Mouse (Mus musculus) ES-E14 (cell line): Measurements from ENCODE around the gene Kcnk15. TPM values are rescaled to one million over a fixed set of nuclear protein-coding genes. Genes with fewer than 3 reads are reported as not detected.

ENCODE experiments used
- DNase-seq: peaks from one replicate; pipeline ENCODE4 v3.0.0-alpha.2; 2013; ENCODE audit warnings: low read depth, low spot score
- H3K27ac ChIP-seq: 2 replicates; pipeline ENCODE4 v1.5.1; 2012; ENCODE audit warnings: low read depth, mild to moderate bottlenecking, low read length, moderate library complexity, mixed read lengths; ENCODE audit not compliant: poor library complexity, insufficient read depth, severe bottlenecking
- H3K36me3 ChIP-seq: 2 replicates; pipeline ENCODE4 v1.6.1; 2012; ENCODE audit warnings: mild to moderate bottlenecking, low read length, moderate library complexity, mixed read lengths; ENCODE audit not compliant: control insufficient read depth, poor library complexity, insufficient read depth, severe bottlenecking
- H3K4me1 ChIP-seq, 2 experiments: fragments of 150-350 bp in 1 of 2; sonication (generic) in 1 of 2; 2 replicates each; pipeline ENCODE4 v1.6.1; 2012; ENCODE audit warnings: low read length in 2 of 2, mild to moderate bottlenecking in 1 of 2, mixed read lengths in 1 of 2; ENCODE audit not compliant: control insufficient read depth in 2 of 2, insufficient read depth in 2 of 2, poor library complexity in 1 of 2
- H3K4me3 ChIP-seq, 2 experiments: fragments of 150-350 bp in 1 of 2; sonication (generic) in 1 of 2; 2 replicates each; pipeline ENCODE4 v1.5.1; 2012; ENCODE audit warnings: low read length in 2 of 2, low read depth in 1 of 2, mild to moderate bottlenecking in 1 of 2, mixed read lengths in 1 of 2; ENCODE audit not compliant: insufficient read depth in 1 of 2, poor library complexity in 1 of 2, severe bottlenecking in 1 of 2
- H3K9ac ChIP-seq: 2 replicates; pipeline ENCODE4 v1.6.1; 2012; ENCODE audit warnings: low read depth, mild to moderate bottlenecking, low read length, mixed read lengths; ENCODE audit not compliant: poor library complexity, insufficient read depth, severe bottlenecking
- H3K9me3 ChIP-seq: fragments of 150-350 bp; sonication (generic); 2 replicates; pipeline ENCODE4 v1.6.1; 2012; ENCODE audit warnings: low read depth, mild to moderate bottlenecking, low read length; ENCODE audit not compliant: control insufficient read depth, insufficient read depth
- CHD2 ChIP-seq: IDR thresholded peaks from 2 replicates; pipeline ENCODE4 v1.6.1; 2014; ENCODE audit warnings: mild to moderate bottlenecking, low read depth, low read length, inconsistent platforms
- HCFC1 ChIP-seq: IDR thresholded peaks from 2 replicates; pipeline ENCODE4 v1.6.1; 2012; ENCODE audit warnings: low read length, inconsistent platforms, borderline replicate concordance; ENCODE audit not compliant: insufficient read depth
- MAFK ChIP-seq: IDR thresholded peaks from 2 replicates; pipeline ENCODE4 v1.6.1; 2014; ENCODE audit warnings: mild to moderate bottlenecking, low read depth, low read length, inconsistent platforms; ENCODE audit not compliant: insufficient read depth
- ZC3H11A ChIP-seq: IDR thresholded peaks from 2 replicates; pipeline ENCODE4 v1.6.1; 2012; ENCODE audit warnings: low read depth, mild to moderate bottlenecking, inconsistent platforms, low read length, borderline replicate concordance
- ZNF384 ChIP-seq: IDR thresholded peaks from 2 replicates; pipeline ENCODE4 v1.6.1; 2012; ENCODE audit warnings: low read depth, low read length, inconsistent platforms
- in situ Hi-C, 2 experiments: fragments of 600-800 bp; cut with MboI; formaldehyde crosslinking; loops; one replicate each; pipeline ENCODE4 v1.15.1; 2025; ENCODE audit warnings: low sequenced_read_pairs in 2 of 2, inconsistent platforms in 1 of 2; ENCODE audit not compliant: unreplicated experiment in 2 of 2
- total RNA-seq: library from RNA; depleted of rRNA; stranded (reverse); fragments of 300-350 nt; gene quantifications from 2 replicates; pipeline ENCODE4 v1.2.3, GENCODE M21; 2012; rRNA removed

Kcnk15 gene
- not detected in 2 replicates for total RNA-seq

- Histone ChIP-seq H3K4me1 (peaks cover 0 to 3% of the 10 kb centered on the region in 2 experiments; a peak in 1 of 4 replicates), H3K9me3 (no peaks in the 10 kb centered on the region), H3K4me3 (peak within 1 kb of the TSS; percentile 43 to 59; a peak in 3 of 4 replicates), H3K9ac (peak within 1 kb of the TSS; percentile 30; the same call in 1 of the 2 replicates), H3K27ac (no peak within 1 kb of the TSS), H3K36me3 (no peaks in the 10 kb centered on the region)
- in situ Hi-C loops = loop anchor here (10.0 to 25.0 kb wide), 2 partner anchors 91 to 109 kb away; no protein-coding TSS in a partner anchor
- no peak for TF ChIP-seq MAFK
- no peak for TF ChIP-seq ZNF384
- TF ChIP-seq ZC3H11A = no peak
- no peak for TF ChIP-seq CHD2
- TF ChIP-seq HCFC1 = no peak
- peak; percentile 27 for DNase-seq
These were observed at the start of gene Kcnk15 for GRCm38 (mm10) chr2:163853461-163853901. Gene Kcnk15 (plus strand): TSS chr2:163853651.

- Histone ChIP-seq H3K36me3 (no peaks in the 10 kb centered on the region), H3K4me1 (no peaks in the 10 kb centered on the region), H3K27ac (no peak overlapping the region), H3K9ac (no peak overlapping the region), H3K4me3 (no peak overlapping the region), H3K9me3 (no peaks in the 10 kb centered on the region)
- in situ Hi-C loops = no loop called here
- no peak for TF ChIP-seq MAFK
- TF ChIP-seq ZC3H11A = no peak
- no peak for TF ChIP-seq HCFC1
- TF ChIP-seq ZNF384 = no peak
- no peak for TF ChIP-seq CHD2
- DNase-seq = no peak
These were observed 49.6 kb upstream of the Kcnk15 start for GRCm38 (mm10) chr2:163803838-163804237.

DNA sequence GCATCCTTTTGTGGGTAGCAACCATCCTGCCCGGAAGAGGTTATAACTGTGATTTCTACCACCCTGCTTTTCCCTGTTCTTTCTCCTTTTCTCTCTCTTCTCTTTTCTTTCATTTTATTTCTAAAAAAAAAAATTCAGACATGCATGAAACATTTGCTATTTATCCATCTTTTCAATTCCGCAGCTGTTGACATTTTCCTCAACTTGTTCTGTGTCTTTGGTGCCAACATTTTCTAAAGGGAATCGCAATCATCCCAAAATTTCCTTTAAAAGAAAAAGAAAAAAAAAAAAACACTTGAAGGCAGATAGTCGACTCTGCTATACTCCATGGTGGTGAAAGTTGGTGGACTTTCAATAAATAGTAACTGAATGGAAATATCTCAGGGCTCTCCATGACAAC, 44.3 kb upstream of the Kcnk15 start:
- no peak for DNase-seq
- H3K9ac ChIP-seq = no peak overlapping the region
- in situ Hi-C loops = no loop called here
- no peaks in the 10 kb centered on the region; a peak in 1 of 4 replicates for H3K4me1 ChIP-seq
- H3K36me3 ChIP-seq = no peaks in the 10 kb centered on the region
- H3K27ac ChIP-seq = no peak overlapping the region
- H3K9me3 ChIP-seq = no peaks in the 10 kb centered on the region
- no peak overlapping the region for H3K4me3 ChIP-seq
- TF ChIP-seq CHD2 = no peak
- TF ChIP-seq ZNF384 = no peak
- TF ChIP-seq ZC3H11A = no peak
- no peak for TF ChIP-seq HCFC1
- no peak for TF ChIP-seq MAFK

DNA sequence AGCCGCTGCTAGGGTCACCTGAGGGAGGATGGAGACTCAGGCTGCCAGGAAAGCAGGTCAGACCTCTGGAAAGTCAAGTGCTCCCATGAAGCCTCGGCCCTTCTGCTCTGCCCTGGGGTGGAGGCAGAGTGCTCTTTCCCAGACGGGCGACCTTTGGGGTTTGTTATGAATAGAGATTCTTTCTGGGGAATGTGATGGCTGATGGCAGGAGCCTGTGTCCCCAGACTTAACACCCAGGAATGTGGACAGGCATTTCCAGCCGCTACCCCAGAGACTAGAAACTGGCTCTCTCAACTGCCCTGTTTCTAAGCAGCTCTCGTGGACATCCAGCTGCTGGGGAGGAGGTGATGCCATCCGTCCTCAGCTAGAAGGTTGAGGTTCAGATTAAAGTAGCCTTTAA, 43.7 kb upstream of the Kcnk15 start:
- Histone ChIP-seq H3K27ac (no peak overlapping the region), H3K9me3 (no peaks in the 10 kb centered on the region), H3K9ac (no peak overlapping the region), H3K4me3 (no peak overlapping the region), H3K36me3 (no peaks in the 10 kb centered on the region), H3K4me1 (no peaks in the 10 kb centered on the region; a peak in 1 of 4 replicates)
- DNase-seq = no peak
- TF ChIP-seq CHD2 = no peak
- TF ChIP-seq ZC3H11A = no peak
- TF ChIP-seq HCFC1 = no peak
- no peak for TF ChIP-seq ZNF384
- no peak for TF ChIP-seq MAFK
- in situ Hi-C loops = no loop called here

DNA sequence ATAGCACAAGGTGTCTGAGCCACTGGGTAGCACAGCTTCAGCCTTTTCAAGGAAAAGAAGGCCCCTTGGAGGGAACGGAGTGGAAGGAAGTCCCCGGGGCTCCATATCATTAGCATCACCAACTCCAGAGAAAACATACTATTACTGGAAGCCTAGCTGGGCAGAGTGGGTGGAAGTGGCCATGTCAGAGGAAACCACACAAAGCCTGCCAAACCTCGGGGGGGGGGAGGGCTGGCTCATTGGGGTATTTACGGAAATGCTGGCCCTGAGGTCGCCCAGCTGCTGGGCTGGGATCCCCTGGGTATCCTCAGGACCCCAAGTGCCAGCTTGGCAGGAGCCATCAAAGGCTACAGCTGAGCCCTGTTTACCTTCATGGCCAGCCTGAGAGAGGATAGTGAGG, 40.4 kb upstream of the Kcnk15 start:
- H3K9ac ChIP-seq = no peak overlapping the region
- DNase-seq = no peak
- no peaks in the 10 kb centered on the region; a peak in 1 of 4 replicates for H3K4me1 ChIP-seq
- TF ChIP-seq ZC3H11A = no peak
- TF ChIP-seq ZNF384 = no peak
- no peak for TF ChIP-seq MAFK
- TF ChIP-seq CHD2 = no peak
- TF ChIP-seq HCFC1 = no peak
- in situ Hi-C loops = no loop called here
- no peaks in the 10 kb centered on the region for H3K9me3 ChIP-seq
- no peaks in the 10 kb centered on the region for H3K36me3 ChIP-seq
- H3K4me3 ChIP-seq = no peak overlapping the region
- H3K27ac ChIP-seq = no peak overlapping the region
